Mouse (Mus musculus) embryonic facial prominence, embryonic 12.5 days (tissue): ENCODE results near the gene Ncstn. TPM values are rescaled to one million over a fixed set of nuclear protein-coding genes. Genes with fewer than 3 reads are reported as not detected.

ENCODE experiments used
- polyA plus RNA-seq: library from polyadenylated mRNA; unstranded; fragments of >200 nt; fragmentation: Nextera tagmentation; extraction: Ambion mirVana; gene quantifications from 2 replicates; pipeline ENCODE4 v1.2.1, GENCODE M21; 2016

Ncstn gene
- polyA plus RNA-seq, 1 experiment from 2014 or later = 107 TPM

Other genes with a start within 250 kb of the Ncstn start
- 0.79 and 0.86 TPM in 2 replicates for gene Cd84, start 243.1 kb downstream of the Ncstn start, polyA plus RNA-seq
- not detected in 2 replicates for gene Gm10521, start 187.1 kb downstream of the Ncstn start, polyA plus RNA-seq
- gene Slamf6, start 165.3 kb downstream of the Ncstn start, polyA plus RNA-seq = 0.17 TPM in 1 of 2 replicates, not detected in the other
- 24.7 and 25.6 TPM in 2 replicates for gene Vangl2, start 54.4 kb downstream of the Ncstn start, polyA plus RNA-seq
- 3.9 and 4.1 TPM in 2 replicates for gene Nhlh1, start 25.2 kb downstream of the Ncstn start, polyA plus RNA-seq
- gene Copa, start 266 bp downstream of the Ncstn start, polyA plus RNA-seq = 231 and 236 TPM in 2 replicates
- gene Pex19, start 44.0 kb upstream of the Ncstn start, polyA plus RNA-seq = 168 and 169 TPM in 2 replicates
- 165 and 171 TPM in 2 replicates for gene Dcaf8, start 65.3 kb upstream of the Ncstn start, polyA plus RNA-seq
- 118 TPM in 2 replicates for gene Pea15a, start 124.0 kb upstream of the Ncstn start, polyA plus RNA-seq
- 3.3 and 3.6 TPM in 2 replicates for gene Casq1, start 137.1 kb upstream of the Ncstn start, polyA plus RNA-seq
- gene Atp1a4, start 175.6 kb upstream of the Ncstn start, polyA plus RNA-seq = not detected in 2 replicates
- gene Igsf8, start 178.8 kb upstream of the Ncstn start, polyA plus RNA-seq = 45.4 and 45.8 TPM in 2 replicates
- gene Atp1a2, start 215.3 kb upstream of the Ncstn start, polyA plus RNA-seq = 4.5 and 4.7 TPM in 2 replicates
- gene Kcnj9, start 246.5 kb upstream of the Ncstn start, polyA plus RNA-seq = 0.15 and 0.22 TPM in 2 replicates